Mouse (Mus musculus) monocyte, adult 2 months (primary cell): ENCODE results near the gene Bnipl.

Source experiments
- DNase-seq, 2 experiments: peaks; one replicate each; pipeline ENCODE4 v3.0.0; 2022; ENCODE audit warnings: low spot score in 2 of 2, low read depth in 1 of 2

The Bnipl gene

DNA sequence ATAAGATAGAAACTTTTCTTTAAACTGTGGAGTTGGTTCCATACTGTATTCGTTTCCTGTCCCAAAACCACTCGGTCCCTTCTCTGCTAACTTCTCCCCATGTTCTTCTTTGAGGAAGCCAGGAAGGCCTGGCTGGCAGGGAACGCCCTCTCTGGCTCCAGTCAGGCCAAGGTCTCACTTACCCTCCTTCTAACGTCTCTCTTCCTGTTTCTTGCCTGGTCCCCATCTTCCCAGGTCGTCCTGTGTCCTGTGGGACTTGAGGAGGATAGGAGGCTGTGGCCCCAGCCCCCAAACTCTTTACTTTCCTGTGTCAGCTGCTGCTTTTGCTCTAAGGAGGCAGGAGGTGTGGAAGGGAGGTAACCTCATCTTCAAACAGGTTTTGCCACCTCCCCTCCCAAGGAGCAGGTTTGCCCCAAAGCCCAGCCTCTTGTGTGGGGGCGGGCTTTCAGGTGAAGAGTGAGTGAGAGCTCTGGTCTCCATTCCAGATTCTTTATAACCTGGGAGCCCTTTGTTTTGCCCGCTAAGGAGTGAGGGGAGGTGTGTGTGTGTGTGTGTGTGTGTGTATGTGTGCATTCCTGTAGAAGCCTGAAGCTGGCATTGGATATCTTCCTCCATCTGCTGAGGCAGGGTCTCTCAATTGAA, at the start of gene Bnipl:
Bnipl (minus strand) TSS at position 411 of the 642 bp plus-strand sequence.
- no peak for DNase-seq

DNA sequence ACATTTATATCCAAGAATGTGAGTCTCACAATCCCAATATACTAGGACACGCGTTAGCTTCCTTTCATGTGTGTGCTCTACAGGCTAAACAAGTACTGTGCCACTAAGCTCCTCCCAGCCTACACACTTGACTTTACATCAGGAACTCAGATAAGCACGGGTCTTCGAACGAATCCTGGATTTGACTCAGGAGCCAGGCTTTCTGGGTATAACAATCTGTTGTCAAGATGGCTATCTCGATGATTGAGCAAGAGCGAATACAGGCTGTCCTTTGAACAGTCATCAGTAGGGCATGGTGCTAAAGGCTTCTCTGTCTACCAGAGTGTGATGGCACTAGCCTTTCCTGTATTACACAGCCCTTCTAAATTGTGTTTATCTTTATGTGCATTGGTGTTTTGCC, 47.0 kb upstream of the Bnipl start:
- DNase-seq: no peak

DNA sequence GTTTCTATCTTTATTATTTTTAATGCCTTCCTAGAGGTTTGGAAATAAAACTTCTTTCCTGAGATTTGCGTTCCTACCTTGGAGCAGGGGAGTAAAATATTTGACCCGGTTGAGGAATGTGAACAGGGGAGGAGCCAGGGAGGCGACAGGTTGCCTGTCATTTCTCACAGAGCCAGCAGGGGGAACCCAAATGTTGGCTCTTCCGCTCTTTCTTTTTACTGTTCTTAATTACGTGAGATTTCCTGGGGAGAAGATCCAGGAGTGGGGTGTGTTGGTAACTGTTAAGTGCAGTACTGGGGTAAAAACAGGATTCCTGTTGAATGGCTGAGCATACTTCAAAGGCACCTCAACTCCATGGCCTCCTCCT, 45.1 kb upstream of the Bnipl start:
- DNase-seq: no peak

DNA sequence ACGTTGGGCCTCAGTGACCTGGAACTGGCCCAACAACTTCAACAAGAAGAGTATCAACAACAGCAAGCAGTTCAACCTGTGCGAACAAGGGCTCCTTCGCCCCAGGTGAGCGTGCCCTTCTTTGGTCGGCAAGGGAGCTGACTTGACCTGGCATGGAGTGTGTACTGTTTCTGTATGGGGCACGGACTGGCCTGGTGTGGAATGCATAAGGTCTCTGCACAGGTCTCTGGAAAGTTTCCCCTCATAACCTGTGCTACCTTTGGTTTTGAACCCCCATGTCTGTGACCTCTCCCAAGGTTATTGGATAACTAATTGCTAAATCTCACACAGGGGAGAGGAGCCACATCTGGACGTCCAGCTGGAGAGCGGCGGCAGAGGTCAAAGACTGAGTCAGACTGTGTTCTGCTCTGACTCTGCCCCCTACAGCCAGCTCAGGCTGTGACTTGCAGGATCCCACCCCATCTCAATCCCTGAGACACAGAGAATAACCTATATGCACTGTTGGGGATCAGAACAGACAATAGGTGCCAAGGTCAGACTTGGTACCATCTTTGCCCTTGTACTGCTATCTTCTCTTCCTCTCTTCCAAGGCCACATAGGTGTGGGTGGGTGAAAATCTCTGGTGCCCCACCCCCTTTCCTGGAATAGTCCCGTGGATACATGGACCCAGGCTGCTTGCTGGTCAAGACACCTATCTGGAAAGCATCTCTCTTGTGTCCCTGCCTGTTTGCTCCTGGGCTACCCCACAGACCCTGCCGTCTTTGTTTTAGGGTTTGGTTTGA, 44.5 kb upstream of the Bnipl start:
- DNase-seq: no peak

DNA sequence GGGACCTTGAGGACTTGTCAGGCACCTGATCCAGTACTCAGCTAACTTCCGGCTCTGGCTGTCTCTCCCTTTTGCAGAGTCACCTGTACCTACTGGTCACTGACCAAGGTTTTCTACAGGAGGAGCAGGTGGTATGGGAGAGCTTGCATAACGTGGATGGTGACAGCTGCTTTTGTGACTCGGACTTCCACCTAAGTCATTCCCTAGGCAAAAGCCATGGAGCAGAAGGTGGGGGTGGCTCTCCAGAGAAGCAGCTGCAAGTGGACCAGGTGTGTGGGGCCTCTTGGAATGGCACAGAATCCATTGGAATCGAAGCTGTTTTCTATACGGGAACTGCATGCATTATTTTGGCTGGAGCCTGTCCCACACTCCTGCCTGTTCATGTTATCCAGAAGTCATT, 43.7 kb upstream of the Bnipl start:
- DNase-seq: no peak

- DNase-seq: no peak
Observed at GRCm38 (mm10) chr3:95294316-95294715, 43.3 kb upstream of the Bnipl start.

DNA sequence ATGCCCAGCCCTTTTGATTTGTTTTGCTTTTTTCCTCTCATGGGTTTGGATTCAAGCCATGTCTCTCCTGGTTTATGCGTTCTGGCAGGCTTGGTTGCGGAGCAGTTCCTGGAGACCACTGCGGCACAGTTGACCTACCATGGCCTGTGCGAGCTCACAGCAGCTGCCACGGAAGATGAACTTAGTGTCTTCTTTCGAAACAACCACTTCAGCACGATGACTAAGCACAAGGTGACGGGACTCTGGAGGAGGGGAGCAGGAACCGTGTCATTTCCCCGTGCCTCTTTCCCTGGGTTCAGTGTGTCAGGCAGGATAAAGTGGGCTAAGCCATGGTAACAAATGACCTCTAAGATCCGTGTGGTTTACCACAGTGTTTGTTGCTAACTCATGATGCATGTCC, 42.5 kb upstream of the Bnipl start:
- DNase-seq: peak; percentile 65 to 85

GRCm38 (mm10) chr3:95292899-95293298, 41.9 kb upstream of the Bnipl start:
- DNase-seq: no peak

- DNase-seq: no peak
Observed at GRCm38 (mm10) chr3:95291041-95291440, 40.0 kb upstream of the Bnipl start.

DNA sequence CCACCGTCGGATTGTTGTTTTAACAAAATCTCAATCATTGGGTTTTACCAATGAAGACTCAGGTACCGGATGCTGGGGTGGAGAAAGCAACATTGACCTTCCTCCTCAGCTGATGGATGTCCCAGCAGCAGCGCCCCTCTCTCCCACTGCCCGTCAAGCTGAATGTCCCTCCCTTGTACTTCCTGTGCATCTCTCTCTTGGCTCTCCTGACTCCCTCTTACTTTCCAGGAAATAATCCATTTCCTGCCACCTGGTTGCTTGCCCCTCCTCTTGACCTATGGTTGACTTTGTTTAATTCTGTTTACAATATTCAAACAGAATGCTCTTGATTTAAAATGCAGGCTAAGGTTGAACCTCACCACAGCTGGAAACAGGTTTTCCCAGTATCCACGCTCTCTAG, 39.2 kb upstream of the Bnipl start:
- no peak for DNase-seq

DNA sequence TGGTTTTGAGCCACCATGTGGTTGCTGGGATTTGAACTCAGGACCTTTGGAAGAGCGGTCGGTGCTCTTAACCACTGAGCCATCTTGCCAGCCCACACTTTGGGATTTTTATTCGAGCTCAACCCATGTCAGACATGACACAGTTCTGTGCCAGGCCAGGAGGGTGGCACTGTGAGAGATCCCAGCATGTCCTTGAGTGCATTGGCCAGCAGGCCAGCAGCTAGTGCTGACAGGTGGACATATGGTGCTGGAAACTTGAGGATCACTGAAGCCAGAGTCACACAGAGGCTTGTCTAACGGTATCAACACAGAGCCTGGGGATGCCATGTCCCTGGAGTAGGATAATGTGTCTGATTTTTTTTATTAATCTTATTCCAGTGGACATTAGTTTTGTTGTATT, 38.4 kb upstream of the Bnipl start:
- DNase-seq: no peak

GRCm38 (mm10) chr3:95287541-95287940, 36.5 kb upstream of the Bnipl start:
- no peak for DNase-seq

GRCm38 (mm10) chr3:95286510-95286909, 35.5 kb upstream of the Bnipl start:
- no peak for DNase-seq

DNA sequence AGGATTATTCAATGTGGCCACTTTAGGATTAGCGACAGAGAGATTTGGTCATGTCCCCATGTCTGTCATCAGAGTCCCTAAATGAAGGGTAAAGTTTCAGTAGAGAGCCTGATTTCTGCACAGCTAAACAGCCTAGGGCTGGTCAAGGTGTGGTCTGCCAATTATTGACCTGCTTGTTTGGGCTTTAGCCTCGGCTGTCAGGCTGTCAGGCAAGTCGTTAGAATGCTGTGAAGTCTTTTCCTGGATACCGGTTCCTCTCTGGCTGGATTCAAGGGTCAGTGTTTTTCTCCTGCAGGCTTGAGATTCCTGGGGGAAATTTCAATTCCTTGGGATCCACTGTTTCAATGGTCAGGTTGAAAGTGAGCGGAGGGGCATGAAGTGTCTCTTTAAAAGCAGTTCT, 35.0 kb upstream of the Bnipl start:
- no peak for DNase-seq

DNA sequence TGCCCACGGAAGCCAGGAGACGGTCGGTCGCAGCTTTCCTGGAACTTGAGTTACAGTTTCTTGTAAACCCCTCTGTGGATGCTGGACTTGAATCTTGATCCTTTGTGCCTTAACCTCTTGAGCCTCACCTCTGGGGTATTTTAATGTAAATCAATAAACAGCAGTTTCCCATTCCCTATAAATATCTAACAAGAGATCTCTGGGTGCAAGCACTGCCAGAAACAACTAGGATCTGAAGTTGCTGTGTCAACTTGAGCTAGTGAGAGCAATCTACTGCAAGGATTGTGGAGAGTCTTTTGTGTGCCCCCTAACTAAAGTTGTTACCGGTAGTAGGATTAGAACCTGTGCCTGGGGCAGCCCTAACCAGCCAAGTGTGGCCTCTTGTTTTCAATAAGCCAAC, 34.4 kb upstream of the Bnipl start:
- no peak for DNase-seq

DNA sequence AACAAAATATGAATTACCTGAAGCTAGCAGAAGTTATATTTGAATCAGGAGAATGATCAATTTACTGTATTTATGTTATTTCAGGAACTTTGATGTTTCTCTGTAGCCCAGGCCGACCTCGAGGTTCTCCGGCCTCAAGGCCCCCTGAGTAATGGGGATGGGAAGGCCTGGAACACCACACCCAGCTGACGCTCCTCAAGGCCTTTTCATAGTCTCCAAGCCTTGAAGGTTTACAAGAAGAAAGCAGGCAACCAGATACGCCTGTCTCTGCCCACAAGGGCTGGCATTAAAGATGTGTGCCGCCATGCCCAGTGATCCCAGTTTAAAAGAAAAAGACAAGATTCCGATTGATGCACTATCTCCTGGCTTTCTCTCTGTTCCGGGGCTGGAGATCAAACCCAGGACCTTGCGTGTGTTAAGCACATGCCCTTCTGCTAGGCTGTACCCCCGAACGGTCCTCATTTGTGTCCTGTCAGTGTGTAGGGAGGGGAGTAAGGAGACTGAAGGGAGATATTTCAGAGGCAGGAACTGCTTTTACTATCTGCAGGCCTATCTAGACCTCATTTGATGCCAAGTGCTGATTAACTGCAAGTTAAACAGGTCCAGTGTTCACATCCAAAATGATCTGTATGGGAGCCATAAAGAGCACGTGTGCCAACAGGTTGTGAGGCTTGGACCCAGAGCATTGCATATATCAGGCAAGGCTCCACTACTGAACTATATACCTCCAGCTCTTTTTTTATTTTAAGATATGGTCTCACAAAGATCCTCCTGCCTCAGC, 33.7 kb upstream of the Bnipl start:
- no peak for DNase-seq

DNA sequence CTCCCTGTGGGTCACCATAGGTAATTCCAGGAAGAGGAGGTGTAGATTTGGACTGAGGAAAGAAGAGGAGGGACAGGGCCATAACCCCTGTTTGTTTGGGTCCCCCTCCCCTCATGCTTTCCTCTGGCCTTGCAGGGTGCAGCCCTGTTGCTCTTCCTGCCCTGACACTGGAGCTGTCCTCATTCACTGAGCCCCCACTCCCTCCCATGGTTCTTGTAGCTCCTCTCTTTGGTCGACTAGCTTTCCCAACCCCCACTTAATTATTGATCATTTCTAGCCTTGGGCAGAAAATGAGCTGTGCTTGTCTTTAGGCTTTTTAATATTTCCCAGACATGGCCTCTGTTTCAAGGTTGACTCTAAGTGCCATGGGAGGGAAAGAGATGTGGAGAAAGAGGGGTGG, 33.1 kb upstream of the Bnipl start:
- no peak for DNase-seq

DNA sequence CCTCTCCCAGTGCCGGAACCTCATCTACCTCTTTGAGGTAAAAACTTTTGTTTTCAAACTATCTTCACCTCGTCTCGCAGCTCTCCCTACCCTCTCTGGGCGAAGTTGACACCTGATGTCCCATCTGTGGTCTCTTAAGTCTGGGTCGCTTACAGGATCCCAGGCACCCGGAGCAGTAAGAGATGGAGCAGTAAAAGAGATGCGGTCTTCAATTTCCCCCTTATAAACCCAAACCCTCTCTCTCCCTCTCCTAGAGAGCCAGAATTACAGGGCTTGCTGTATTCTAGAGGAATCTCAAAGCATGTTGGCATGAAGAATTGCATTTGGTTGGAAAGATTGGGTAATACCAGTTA, 32.6 kb upstream of the Bnipl start:
- no peak for DNase-seq

DNA sequence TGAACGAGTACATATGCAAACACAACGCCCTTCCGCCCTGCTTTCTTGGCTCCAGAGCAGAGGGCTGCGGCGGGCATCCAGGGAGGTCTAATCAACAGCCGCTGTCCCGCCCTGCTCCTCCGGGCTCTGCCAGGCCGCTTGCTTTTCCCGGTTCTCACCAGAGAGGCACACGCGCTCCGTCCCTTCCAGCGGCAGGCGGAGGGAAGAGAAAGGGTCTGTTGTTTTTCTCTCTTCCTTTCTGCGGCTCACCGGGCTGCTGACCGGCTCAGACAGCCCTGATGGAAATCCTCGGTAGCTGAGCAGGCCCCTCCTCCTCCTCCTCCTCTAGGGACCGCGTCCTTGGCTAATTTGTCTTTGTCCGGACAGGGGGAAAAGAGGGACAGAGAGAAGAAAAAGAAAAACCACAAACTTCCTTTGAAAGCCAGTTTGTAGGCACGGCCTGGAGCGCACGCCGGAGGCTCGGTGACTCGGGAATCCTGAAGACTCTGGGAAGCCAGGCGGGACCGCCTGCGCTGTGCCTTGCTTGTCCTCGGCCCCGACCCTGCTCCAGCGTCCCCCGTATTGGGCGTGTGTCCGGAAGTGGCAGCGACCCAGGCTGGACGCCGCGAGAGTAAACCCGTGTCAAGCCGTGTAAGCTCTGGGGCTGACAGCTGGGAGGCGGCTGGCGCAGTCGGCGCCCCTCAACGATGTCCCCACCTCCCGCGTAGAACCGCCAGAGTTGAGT, 32.0 kb upstream of the Bnipl start:
- peak; percentile 39 to 46 for DNase-seq

DNA sequence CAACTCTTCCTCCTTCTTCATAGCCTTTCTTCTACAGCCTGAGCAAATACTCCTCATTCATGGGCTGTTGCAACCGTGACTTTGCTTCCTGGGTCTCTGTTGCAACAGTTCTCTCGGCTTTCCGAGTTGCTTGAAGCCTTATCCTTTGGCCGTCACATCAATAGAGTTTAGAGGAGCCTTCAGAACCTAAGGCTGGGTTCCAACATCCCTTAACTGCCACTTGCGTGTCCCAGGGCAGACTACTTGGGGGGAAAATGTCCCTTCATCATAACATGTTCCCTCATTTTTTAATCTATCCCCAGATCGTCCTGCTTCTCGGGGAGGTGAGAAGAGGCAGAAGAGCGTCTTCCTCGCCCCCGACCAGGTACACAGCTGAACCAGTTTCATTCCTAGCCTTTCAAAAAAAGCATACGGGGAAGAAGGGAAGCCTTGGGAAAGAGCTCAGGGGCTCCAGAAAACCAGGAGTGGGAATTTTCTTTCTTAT, 31.4 kb upstream of the Bnipl start:
- DNase-seq: peak; percentile 37 to 50
